8 mouse cellular contexts compared by ENCODE assay signal in genomic region chr15:36960010-36960875, GRCm38 (mm10). TPM values are rescaled to one million over a fixed set of nuclear protein-coding genes. Genes with fewer than 3 reads are reported as not detected.
DNase-seq lines count a peak whose midpoint lies in the region; ATAC-seq and TF ChIP-seq lines count a peak whose summit lies in the region.

No protein-coding gene starts in this region.

- H3K9ac ChIP-seq in intestine, embryonic 14.5 days (ENCODE audit: low read length) = no peak overlapping the region
- no peak overlapping the region for H3K9ac ChIP-seq in midbrain, embryonic 15.5 days

- no peaks in the 10 kb centered on the region for H3K27me3 ChIP-seq in intestine, embryonic 14.5 days (replicated peaks; ENCODE audit: control insufficient read depth, insufficient read depth, low read length)
- H3K27me3 ChIP-seq in midbrain, embryonic 15.5 days (replicated peaks) = no peaks in the 10 kb centered on the region

- peak overlapping the region; percentile 9; the same call in 1 of the 2 replicates for H3K4me2 ChIP-seq in intestine, embryonic 14.5 days (ENCODE audit: low read length)
- peak overlapping the region; percentile 20 for H3K4me2 ChIP-seq in midbrain, embryonic 15.5 days

- intact Hi-C loops in left cerebral cortex, adult 2 months (cut with DNase I) = loop anchor here (1.0 kb wide), 1 partner anchor 167 kb away; no protein-coding TSS in a partner anchor

- WGBS in intestine, embryonic 14.5 days = 55% methylated on average over 17 of the region's 17 CpGs
- WGBS in midbrain, embryonic 15.5 days = 48% methylated on average over 17 of the region's 17 CpGs

- no peaks in the 10 kb centered on the region for H3K36me3 ChIP-seq in intestine, embryonic 14.5 days (ENCODE audit: control insufficient read depth, insufficient read depth, low read length)
- H3K36me3 ChIP-seq in midbrain, embryonic 15.5 days (replicated peaks) = no peaks in the 10 kb centered on the region

- H3K4me3 ChIP-seq in intestine, embryonic 14.5 days (ENCODE audit: low read depth, low read length) = no peak overlapping the region
- H3K4me3 ChIP-seq in left cerebral cortex, adult 2 months = no peak overlapping the region
- H3K4me3 ChIP-seq in midbrain, embryonic 15.5 days = no peak overlapping the region

- H3K4me1 ChIP-seq in intestine, embryonic 14.5 days (replicated peaks; ENCODE audit: control insufficient read depth, insufficient read depth, low read length) = no peaks in the 10 kb centered on the region
- H3K4me1 ChIP-seq in midbrain, embryonic 15.5 days = peaks cover 8% of the 10 kb centered on the region

- ATAC-seq in intestine, embryonic 14.5 days (replicated peaks; ENCODE audit: low FRiP score, low TSS enrichment, low read depth) = peak; percentile 88
- peak; percentile 34 for ATAC-seq in midbrain, embryonic 15.5 days (replicated peaks)

- TF ChIP-seq CTCF in left cerebral cortex, adult 2 months (IDR thresholded peaks at IDR 0.05) = no peak

- H3K9me3 ChIP-seq in intestine, embryonic 14.5 days (ENCODE audit: control insufficient read depth, low read length) = 0 out of 2 replicates have a peak, but pooled peaks cover 4% of the 10 kb centered on the region
- no peaks in the 10 kb centered on the region for H3K9me3 ChIP-seq in midbrain, embryonic 15.5 days

- peak; percentile 22 to 64 for DNase-seq in spleen, postnatal 10 days (ENCODE audit: low spot score in 2 of 2)
- no peak for DNase-seq in spleen, postnatal 14 days (ENCODE audit: low spot score in 2 of 2)
- peak; percentile 93 for DNase-seq in cerebellum, adult 9-10 months
- DNase-seq in gastrocnemius, adult 18-20 months (ENCODE audit: low spot score) = peak; percentile 80
- peak; percentile 79 for DNase-seq in intestine, embryonic 14.5 days (ENCODE audit: low spot score)
- DNase-seq in left cerebral cortex, adult 2 months (ENCODE audit: extremely low spot score in 1 of 2, low spot score in 2 of 2) = peak; percentile 72 to 82
- peak; percentile 67 to 76 for DNase-seq in urinary bladder, postnatal 36 days (ENCODE audit: low spot score in 2 of 2)

- no peak overlapping the region for H3K27ac ChIP-seq in intestine, embryonic 14.5 days (ENCODE audit: low read depth)
- peak overlapping the region; percentile 93 for H3K27ac ChIP-seq in left cerebral cortex, adult 2 months
- H3K27ac ChIP-seq in midbrain, embryonic 15.5 days = peak overlapping the region; percentile 72

RNA-seq across cellular contexts. Expression of gene Zfp706, which starts 47.3 kb away (rescaled TPM):
- total RNA-seq in gastrocnemius, adult 18-20 months (2021) = 100 to 1,000 TPM; 115 to 131 TPM
- polyA plus RNA-seq in intestine, embryonic 14.5 days (2014; fragmentation: Nextera tagmentation; extraction: Ambion mirVana) = 460 and 462 TPM in 2 replicates
- total RNA-seq in left cerebral cortex, adult 2 months (2021) = 100 to 1,000 TPM; 214 to 217 TPM
- 414 TPM in 2 replicates for polyA plus RNA-seq in midbrain, embryonic 15.5 days (2015; fragmentation: Nextera tagmentation; extraction: Ambion mirVana)

Comparison
In these comparisons a context has a peak if more than half of its experiments do, and no peak if none do; other contexts are left out.
1. DNase-seq: peak in spleen, postnatal 10 days (2 of 2), cerebellum, adult 9-10 months (single experiment), gastrocnemius, adult 18-20 months (single experiment), intestine, embryonic 14.5 days (single experiment), left cerebral cortex, adult 2 months (2 of 2) and urinary bladder, postnatal 36 days (2 of 2); none in spleen, postnatal 14 days (0 of 2).